Mouse (Mus musculus) megakaryocyte, adult 5-6 weeks (primary cell): ENCODE results near the gene Afg1l. TPM values are rescaled to one million over a fixed set of nuclear protein-coding genes. Genes with fewer than 3 reads are reported as not detected.
A peak's percentile ranks its signal among the peaks of the same experiment; 100 is the strongest.

Experiments
- ATAC-seq: 2 replicates; pipeline ENCODE4 v1.8.0; 2016; ENCODE audit warnings: mild to moderate bottlenecking, inconsistent platforms; ENCODE audit not compliant: poor library complexity, severe bottlenecking
- total RNA-seq, 2 experiments: library from RNA; stranded (forward) in 1 of 2; stranded (reverse) in 1 of 2; fragments of 153-499, 151-499 nt in 1 of 2; fragments of 221-1000, 200-1000 nt in 1 of 2; gene quantifications; 2 replicates each; pipeline versions ENCODE4 v1.2.3 to v1.2.4; 2015 to 2017

The Afg1l gene
- total RNA-seq (2015) (2.3 and 2.8 TPM in 2 replicates), total RNA-seq (2017) (3.3 and 3.7 TPM in 2 replicates)

GRCm38 (mm10) chr10:42478341-42478720 is at the start of gene Afg1l:
Afg1l (minus strand) TSS chr10:42478565.
- ATAC-seq: peak; percentile 99

- no peak for ATAC-seq
Observed at GRCm38 (mm10) chr10:42525682-42526081, 47.3 kb upstream of the Afg1l start.

- no peak for ATAC-seq
Observed at GRCm38 (mm10) chr10:42523556-42524162, 45.3 kb upstream of the Afg1l start.

GRCm38 (mm10) chr10:42522912-42523311 is 44.5 kb upstream of the Afg1l start:
- ATAC-seq: no peak

DNA sequence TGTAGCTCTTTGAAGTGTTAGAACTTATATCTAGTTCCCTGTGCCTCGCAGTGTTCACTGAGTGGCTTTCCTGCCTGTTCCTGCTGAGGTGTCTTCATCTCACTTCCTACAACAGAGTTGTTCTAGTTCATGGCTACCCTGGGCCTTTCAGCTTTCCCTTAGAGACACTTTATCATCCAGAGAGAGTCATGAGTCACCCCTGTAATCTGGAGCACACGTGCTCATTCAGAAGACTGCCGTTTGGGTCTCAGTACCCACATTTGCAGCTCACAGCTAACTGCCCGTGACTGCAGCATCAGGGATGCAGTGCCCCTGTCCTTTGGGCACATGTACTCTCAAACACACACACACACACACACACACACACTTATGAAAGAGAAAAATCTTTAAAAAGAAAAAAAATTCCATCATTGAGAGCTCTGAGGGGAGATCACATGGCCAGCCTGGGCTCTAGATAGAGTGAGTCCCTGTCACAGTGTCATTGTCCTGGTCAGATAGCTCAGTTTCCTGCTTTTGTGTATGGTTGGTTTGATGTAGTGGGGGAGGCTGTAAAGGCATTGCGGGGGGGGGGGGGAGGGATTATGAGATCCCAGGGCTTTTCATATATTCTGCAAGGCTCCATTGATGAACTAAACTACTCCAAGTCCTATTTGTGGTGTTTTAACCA is 43.1 kb upstream of the Afg1l start:
- no peak for ATAC-seq

- ATAC-seq: no peak
Observed at GRCm38 (mm10) chr10:42518363-42518762, 40.0 kb upstream of the Afg1l start.

DNA sequence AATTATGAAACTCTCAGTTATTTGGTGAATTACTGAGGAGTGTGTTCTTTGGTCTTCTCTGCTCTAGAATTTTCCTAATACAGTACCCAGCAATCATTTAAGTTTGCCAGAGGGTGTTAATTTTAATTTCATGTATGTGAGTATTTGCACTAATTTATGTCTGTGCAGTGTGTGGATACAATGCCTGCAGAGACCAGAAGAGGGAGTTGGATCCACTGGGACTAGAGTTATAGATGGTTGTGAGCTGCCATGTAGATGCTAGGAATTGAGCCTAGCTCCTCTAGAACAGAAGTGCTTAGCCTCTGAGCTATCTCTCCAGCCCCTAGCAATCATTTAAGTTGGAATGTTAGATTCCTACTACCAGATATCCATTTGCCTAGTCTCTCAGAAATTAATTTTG is 35.8 kb upstream of the Afg1l start:
- ATAC-seq: no peak

DNA sequence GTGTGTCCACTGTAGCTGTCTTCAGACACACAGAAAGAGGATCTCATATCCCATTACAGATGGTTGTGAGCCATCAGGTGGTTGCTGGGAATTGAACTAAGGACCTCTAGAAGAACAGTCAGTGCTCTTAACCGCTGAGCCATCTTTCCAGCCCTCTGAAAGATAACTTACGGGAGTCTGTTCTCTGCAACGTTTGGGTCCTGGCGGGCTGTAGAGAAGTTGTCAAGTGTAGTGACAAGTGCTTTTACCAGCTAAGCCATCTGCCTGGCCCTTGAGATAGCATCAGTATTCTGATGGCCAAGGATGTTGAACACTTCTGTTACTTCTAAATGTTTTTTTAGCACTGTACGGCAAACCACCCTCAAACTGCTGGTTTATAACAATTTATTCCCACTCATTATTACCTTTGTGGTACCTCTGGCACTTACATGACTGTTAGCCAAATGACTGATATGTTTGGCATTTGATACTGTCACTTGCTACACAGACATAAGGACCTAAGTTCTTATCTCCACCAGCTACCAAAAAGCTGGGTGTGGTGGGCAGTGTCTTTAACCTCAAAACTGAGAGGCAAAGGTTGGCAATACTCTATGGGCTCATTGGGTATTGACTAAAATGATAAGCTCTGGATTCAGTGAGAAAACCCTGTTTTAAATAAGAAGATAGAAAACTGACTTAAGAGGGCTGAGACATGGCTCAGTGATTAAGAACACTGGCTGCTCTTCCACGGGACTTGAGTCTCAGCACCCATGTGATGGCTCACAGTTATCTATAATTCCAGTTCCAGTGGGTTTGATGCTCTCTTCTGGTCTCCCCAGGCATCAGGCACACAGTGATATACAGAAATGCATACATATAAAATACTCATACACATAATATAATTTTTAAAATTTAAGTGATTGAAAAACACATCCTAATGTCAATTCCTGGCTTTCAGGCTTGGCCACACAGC is 33.1 kb upstream of the Afg1l start:
- ATAC-seq: no peak

DNA sequence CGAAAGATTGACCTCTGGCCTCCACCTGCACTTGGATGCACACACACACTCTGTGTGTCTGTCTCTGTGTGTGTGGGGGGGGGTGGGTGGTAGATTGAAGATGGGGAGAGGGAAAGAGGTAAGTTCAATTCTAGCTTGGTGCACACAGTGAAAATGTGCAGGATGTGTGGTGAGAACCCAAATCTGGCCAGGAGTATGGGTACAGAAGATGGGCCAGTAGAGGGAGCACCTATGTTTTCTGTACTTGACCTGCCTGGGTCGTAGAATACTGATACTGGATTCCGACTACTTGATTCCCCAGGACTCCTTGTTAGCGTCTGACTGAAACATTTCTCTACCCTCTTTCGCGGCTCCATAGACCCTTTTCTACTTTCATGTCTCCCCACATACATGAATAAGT is 31.8 kb upstream of the Afg1l start:
- no peak for ATAC-seq

- no peak for ATAC-seq
Observed at GRCm38 (mm10) chr10:42504096-42504710, 25.8 kb upstream of the Afg1l start.

- peak; percentile 14 for ATAC-seq
Observed at GRCm38 (mm10) chr10:42502349-42503111, 24.2 kb upstream of the Afg1l start.

GRCm38 (mm10) chr10:42501775-42502348 is 23.5 kb upstream of the Afg1l start, which contains the start of gene Snx3:
Snx3 (plus strand) TSS chr10:42502030.
- peak; percentile 90 for ATAC-seq

GRCm38 (mm10) chr10:42501161-42501560 is 22.8 kb upstream of the Afg1l start:
- no peak for ATAC-seq

GRCm38 (mm10) chr10:42500611-42501010 is 22.2 kb upstream of the Afg1l start:
- ATAC-seq: no peak

DNA sequence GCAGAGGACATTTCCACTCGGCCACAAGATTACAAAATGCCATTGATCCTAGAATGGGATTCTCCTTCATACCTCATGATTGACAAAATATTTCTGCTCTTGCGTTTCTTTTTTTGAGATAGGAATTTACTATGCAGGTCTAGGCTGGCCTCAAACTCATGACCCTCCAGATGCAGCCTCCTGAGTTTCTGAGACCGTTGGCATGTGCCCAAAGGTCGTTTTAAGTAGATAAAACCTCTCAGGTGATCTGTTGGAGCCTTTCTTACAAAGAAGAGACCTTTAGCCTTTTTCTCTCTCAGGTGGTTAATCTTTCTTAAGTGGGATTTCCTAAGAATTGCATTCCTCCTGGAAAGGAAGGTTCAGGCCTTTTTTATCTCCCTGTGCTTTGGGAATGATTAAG is 14.6 kb upstream of the Afg1l start:
- no peak for ATAC-seq

DNA sequence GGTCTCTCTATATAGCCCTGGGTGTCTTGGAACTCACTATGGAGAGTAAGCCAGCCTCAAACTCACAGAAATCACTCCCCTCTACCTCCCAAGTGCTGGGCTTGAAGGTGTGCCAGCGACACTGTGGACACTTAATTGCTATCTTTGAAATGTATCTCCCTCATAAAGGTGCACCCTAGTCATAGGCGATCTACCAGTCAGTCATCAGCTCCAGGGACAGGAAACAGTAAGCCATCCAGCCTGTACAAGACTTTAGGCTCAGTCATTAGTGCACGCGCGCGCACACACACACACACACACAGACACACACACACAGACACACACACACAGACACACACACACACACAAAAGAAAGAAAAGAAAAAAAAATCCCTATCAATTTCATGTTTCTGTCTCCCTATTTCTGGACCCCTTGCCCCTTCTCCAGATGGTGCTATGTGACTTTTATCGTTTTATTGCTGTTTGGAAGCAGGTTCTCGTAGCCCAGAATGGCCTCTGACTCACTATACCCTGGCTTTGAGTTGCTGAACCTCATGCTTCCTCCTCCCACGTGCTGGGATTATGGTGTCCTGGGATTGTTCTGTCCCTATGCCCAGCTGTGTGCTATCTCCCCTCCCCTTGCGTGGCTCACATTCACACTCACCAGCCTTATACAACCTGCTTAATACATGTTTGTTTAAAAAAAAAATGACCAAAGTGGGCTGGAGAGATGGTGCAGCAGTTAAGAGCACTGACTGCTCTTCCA is 13.8 kb upstream of the Afg1l start:
- ATAC-seq: no peak

- ATAC-seq: no peak
Observed at GRCm38 (mm10) chr10:42491158-42491557, 12.8 kb upstream of the Afg1l start.

DNA sequence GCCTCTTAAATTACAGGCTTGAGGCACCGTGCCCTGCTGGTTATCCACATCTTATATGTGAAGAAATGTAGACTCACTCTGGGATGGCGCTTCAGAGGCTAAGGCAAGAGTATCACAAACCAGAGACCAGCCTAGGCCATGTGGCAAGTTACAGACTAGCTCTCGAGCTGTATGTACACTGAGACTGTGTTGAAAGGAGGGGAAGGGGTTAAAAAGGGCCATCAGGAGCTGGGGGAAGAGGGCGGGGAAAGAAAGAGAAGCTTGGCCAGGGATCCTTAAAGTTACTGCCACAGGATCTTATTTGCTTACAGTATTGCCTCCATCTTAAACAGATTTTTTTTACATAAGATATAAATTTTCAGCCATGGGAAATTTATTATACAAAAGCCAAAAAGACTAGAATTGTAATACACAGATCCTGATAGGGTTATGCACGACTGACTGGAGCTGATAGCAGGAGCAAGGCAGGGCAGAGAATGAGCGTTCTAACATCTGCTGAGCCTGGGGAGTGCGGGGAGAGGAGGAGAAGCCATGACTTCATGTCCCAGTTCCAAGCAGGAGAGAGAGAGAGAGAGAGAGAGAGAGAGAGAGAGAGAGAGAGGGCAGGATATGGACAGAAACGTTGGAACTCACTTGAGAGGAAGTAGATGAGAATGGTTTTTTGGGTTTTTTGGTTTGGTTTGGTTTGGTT is 10.4 kb upstream of the Afg1l start:
- no peak for ATAC-seq

DNA sequence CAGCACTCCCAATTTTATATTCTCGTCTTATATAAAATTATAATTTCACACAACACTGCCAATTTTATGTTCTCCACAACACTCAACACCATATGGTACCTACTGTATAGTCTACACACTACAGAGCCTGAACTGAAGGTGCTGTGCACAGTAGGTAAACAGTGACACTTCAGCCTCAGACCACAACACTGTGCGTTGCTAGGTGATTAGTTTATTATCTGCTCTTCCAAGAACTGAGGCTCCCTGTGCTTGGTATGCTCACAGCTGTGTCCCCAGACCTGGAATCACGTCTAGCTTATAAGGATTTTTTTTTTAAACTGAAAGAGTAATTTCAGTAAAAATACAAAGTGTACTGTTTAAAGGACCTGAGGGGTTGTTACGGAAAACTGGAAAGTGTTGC is 2.4 kb upstream of the Afg1l start:
- no peak for ATAC-seq
